Mouse (Mus musculus): ENCODE data around the gene Adh5. TPM values are rescaled to one million over a fixed set of nuclear protein-coding genes. Genes with fewer than 3 reads are reported as not detected.
A peak's percentile ranks its signal among the peaks of the same experiment; 100 is the strongest.
"Not testable (repeated sequence)": the region's sequence is repeated elsewhere in the genome, so short reads cannot be mapped to it uniquely, and the experiment has no call there.

Gene Adh5
- polyA plus RNA-seq, 1 experiment from 2014 or later: 247 TPM

GRCm38 (mm10) chr3:138463137-138463536 is 20.2 kb downstream of the Adh5 start:
- Histone ChIP-seq H3K27ac (ENCODE audit: low read depth) (no peak overlapping the region), H3K36me3 (replicated peaks; ENCODE audit: insufficient read depth, low read length) (peaks cover 55% of the 10 kb centered on the region), H3K9ac (replicated peaks) (no peak overlapping the region), H3K4me2 (ENCODE audit: low read depth, low read length) (no peak overlapping the region), H3K4me3 (ENCODE audit: low read depth, low read length) (no peak overlapping the region), H3K27me3 (ENCODE audit: insufficient read depth, low read length) (no peaks in the 10 kb centered on the region), H3K4me1 (ENCODE audit: insufficient read depth) (peaks cover 4% of the 10 kb centered on the region; the same call in 1 of the 2 replicates), H3K9me3 (ENCODE audit: low read length) (no peaks in the 10 kb centered on the region)
- TF ChIP-seq EP300 (IDR thresholded peaks at IDR 0.05; ENCODE audit: low read depth) (no peak), CTCF (IDR thresholded peaks at IDR 0.05; ENCODE audit: low read depth) (peak; percentile 74)
- 72% methylated on average over 2 of the region's 2 CpGs for WGBS (ENCODE audit: insufficient replicate concordance)
- ATAC-seq (peak; percentile 76), DNase-seq (peak; percentile 70)

GRCm38 (mm10) chr3:138463807-138464206 is 20.9 kb downstream of the Adh5 start:
- H3K4me3 ChIP-seq (ENCODE audit: low read depth, low read length): no peak overlapping the region
- no peak overlapping the region for H3K4me2 ChIP-seq (ENCODE audit: low read depth, low read length)
- peak overlapping the region; percentile 60 for H3K27ac ChIP-seq (ENCODE audit: low read depth)
- no peaks in the 10 kb centered on the region for H3K9me3 ChIP-seq (ENCODE audit: low read length)
- no peak for DNase-seq
- ATAC-seq: peak; percentile 75
- TF ChIP-seq EP300 (IDR thresholded peaks at IDR 0.05; ENCODE audit: low read depth): no peak
- no peak for TF ChIP-seq CTCF (IDR thresholded peaks at IDR 0.05; ENCODE audit: low read depth)
- H3K4me1 ChIP-seq (ENCODE audit: insufficient read depth): peaks cover 4% of the 10 kb centered on the region; the same call in 1 of the 2 replicates
- WGBS (ENCODE audit: insufficient replicate concordance): 64% methylated on average over 6 of the region's 6 CpGs
- H3K36me3 ChIP-seq (replicated peaks; ENCODE audit: insufficient read depth, low read length): peaks cover 54% of the 10 kb centered on the region
- no peaks in the 10 kb centered on the region for H3K27me3 ChIP-seq (ENCODE audit: insufficient read depth, low read length)
- no peak overlapping the region for H3K9ac ChIP-seq (replicated peaks)

- DNase-seq (no peak), ATAC-seq (peak; percentile 8; the same call in 1 of the 2 replicates)
- 63% methylated on average over 16 of the region's 16 CpGs for WGBS (ENCODE audit: insufficient replicate concordance)
- Histone ChIP-seq H3K4me2 (ENCODE audit: low read depth, low read length) (no peak overlapping the region), H3K9me3 (ENCODE audit: low read length) (no peaks in the 10 kb centered on the region), H3K36me3 (replicated peaks; ENCODE audit: insufficient read depth, low read length) (peaks cover 51% of the 10 kb centered on the region), H3K9ac (replicated peaks) (no peak overlapping the region), H3K4me3 (ENCODE audit: low read depth, low read length) (no peak overlapping the region), H3K27me3 (ENCODE audit: insufficient read depth, low read length) (no peaks in the 10 kb centered on the region), H3K27ac (ENCODE audit: low read depth) (peak overlapping the region; percentile 60), H3K4me1 (ENCODE audit: insufficient read depth) (peaks cover 4% of the 10 kb centered on the region; the same call in 1 of the 2 replicates)
- TF ChIP-seq CTCF (IDR thresholded peaks at IDR 0.05; ENCODE audit: low read depth) (no peak), EP300 (IDR thresholded peaks at IDR 0.05; ENCODE audit: low read depth) (no peak)
These were observed 21.8 kb downstream of the Adh5 start for GRCm38 (mm10) chr3:138464573-138465147.

- not testable (repeated sequence) for H3K4me1 ChIP-seq (ENCODE audit: insufficient read depth); H3K4me2 ChIP-seq (ENCODE audit: low read depth, low read length); H3K9ac ChIP-seq (replicated peaks); H3K9me3 ChIP-seq (ENCODE audit: low read length); DNase-seq; H3K27ac ChIP-seq (ENCODE audit: low read depth); H3K27me3 ChIP-seq (ENCODE audit: insufficient read depth, low read length); ATAC-seq; H3K4me3 ChIP-seq (ENCODE audit: low read depth, low read length)
- whole genome bisulfite sequencing (ENCODE audit: insufficient replicate concordance): 88% methylated on average over 1 of the region's 1 CpGs
- peaks cover 53% of the 10 kb centered on the region for H3K36me3 ChIP-seq (replicated peaks; ENCODE audit: insufficient read depth, low read length)
These were observed 23.8 kb downstream of the Adh5 start for GRCm38 (mm10) chr3:138466656-138467055.

GRCm38 (mm10) chr3:138471066-138471465 is 28.2 kb downstream of the Adh5 start:
- H3K27ac ChIP-seq (ENCODE audit: low read depth): no peak overlapping the region
- DNase-seq (no peak), ATAC-seq (no peak)
- peaks cover 50% of the 10 kb centered on the region for H3K36me3 ChIP-seq (replicated peaks; ENCODE audit: insufficient read depth, low read length)
- 80% methylated on average over 3 of the region's 3 CpGs for WGBS (ENCODE audit: insufficient replicate concordance)
- H3K4me2 ChIP-seq (ENCODE audit: low read depth, low read length): no peak overlapping the region
- TF ChIP-seq CTCF (IDR thresholded peaks at IDR 0.05; ENCODE audit: low read depth): no peak
- TF ChIP-seq EP300 (IDR thresholded peaks at IDR 0.05; ENCODE audit: low read depth): no peak
- H3K4me3 ChIP-seq (ENCODE audit: low read depth, low read length): no peak overlapping the region
- no peaks in the 10 kb centered on the region for H3K27me3 ChIP-seq (ENCODE audit: insufficient read depth, low read length)
- no peaks in the 10 kb centered on the region for H3K4me1 ChIP-seq (ENCODE audit: insufficient read depth)
- no peak overlapping the region for H3K9ac ChIP-seq (replicated peaks)
- no peaks in the 10 kb centered on the region for H3K9me3 ChIP-seq (ENCODE audit: low read length)

GRCm38 (mm10) chr3:138479489-138479888 is 36.6 kb downstream of the Adh5 start:
- WGBS (ENCODE audit: insufficient replicate concordance): 72% methylated on average over 8 of the region's 8 CpGs

More at GRCm38 (mm10) chr3:138479489-138479888, 36.6 kb downstream of the Adh5 start:
- Histone ChIP-seq H3K4me2 (ENCODE audit: low read depth, low read length) (no peak overlapping the region), H3K9me3 (ENCODE audit: low read length) (no peaks in the 10 kb centered on the region), H3K9ac (replicated peaks) (no peak overlapping the region), H3K36me3 (replicated peaks; ENCODE audit: insufficient read depth, low read length) (peaks cover 22% of the 10 kb centered on the region), H3K4me3 (ENCODE audit: low read depth, low read length) (no peak overlapping the region), H3K27ac (ENCODE audit: low read depth) (no peak overlapping the region), H3K4me1 (ENCODE audit: insufficient read depth) (no peaks in the 10 kb centered on the region), H3K27me3 (ENCODE audit: insufficient read depth, low read length) (no peaks in the 10 kb centered on the region)
- TF ChIP-seq CTCF (IDR thresholded peaks at IDR 0.05; ENCODE audit: low read depth) (no peak), EP300 (IDR thresholded peaks at IDR 0.05; ENCODE audit: low read depth) (no peak)
- DNase-seq (no peak), ATAC-seq (no peak)

Data from liver, postnatal 0 days (tissue).